Mouse (Mus musculus): Measurements from ENCODE around the gene Aagab.

GRCm38 (mm10) chr9:63655092-63655491 is 52.6 kb downstream of the Aagab start:
- TF ChIP-seq POLR2A (IDR thresholded peaks at IDR 0.05; ENCODE audit: low read depth, low read length) (no peak), CTCF (IDR thresholded peaks at IDR 0.05; ENCODE audit: extremely low read depth, insufficient read depth, insufficient read length, insufficient replicate concordance) (no peak)
